Mouse (Mus musculus): Measurements from ENCODE around the gene Dnah3. TPM values are rescaled to one million over a fixed set of nuclear protein-coding genes. Genes with fewer than 3 reads are reported as not detected.

The Dnah3 gene
- polyA plus RNA-seq, 1 experiment from 2014 or later = 0.27 TPM

DNA sequence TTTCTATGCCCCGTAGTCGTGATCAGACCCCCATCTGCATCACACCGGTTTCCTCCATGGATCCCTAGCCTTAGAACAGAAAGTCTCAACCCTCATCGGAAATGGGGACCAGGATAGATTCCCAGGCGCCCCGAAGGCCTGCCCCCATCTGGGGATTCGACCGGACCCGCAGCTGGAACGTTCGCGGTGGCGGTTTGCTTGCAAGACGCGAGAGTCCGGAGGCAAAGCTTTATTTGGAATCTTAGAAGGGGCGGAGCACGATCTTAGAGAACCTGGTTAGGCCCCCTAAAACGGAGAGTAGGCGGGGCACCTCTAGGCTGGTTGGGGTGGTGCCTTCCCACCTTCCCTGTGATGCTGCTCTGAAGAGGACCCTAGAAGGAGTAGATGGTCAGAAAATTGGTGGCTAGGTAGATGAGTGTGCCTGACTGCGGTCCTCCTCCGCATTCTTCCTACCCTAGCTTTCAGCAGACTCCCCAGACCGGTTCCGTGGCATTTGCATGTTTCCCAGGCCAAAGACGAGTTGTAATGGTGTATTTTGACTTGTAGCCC lies 8.0 kb upstream of the Dnah3 start:
- Histone ChIP-seq H3K4me2 (peak overlapping the region; percentile 75), H3K36me3 (ENCODE audit: poor library complexity, severe bottlenecking) (no peaks in the 10 kb centered on the region), H3K4me1 (peaks cover 22% of the 10 kb centered on the region), H3K27me3 (peaks cover 25% of the 10 kb centered on the region), H3K4me3 (peak overlapping the region; percentile 50), H3K27ac (no peak overlapping the region), H3K9me3 (replicated peaks) (no peaks in the 10 kb centered on the region), H3K9ac (peak overlapping the region; percentile 43; the same call in 1 of the 2 replicates)
- 4% methylated on average over 25 of the region's 25 CpGs for WGBS
- ATAC-seq = 0 out of 2 replicates have a peak, but pooled peaks have one; percentile 41

DNA sequence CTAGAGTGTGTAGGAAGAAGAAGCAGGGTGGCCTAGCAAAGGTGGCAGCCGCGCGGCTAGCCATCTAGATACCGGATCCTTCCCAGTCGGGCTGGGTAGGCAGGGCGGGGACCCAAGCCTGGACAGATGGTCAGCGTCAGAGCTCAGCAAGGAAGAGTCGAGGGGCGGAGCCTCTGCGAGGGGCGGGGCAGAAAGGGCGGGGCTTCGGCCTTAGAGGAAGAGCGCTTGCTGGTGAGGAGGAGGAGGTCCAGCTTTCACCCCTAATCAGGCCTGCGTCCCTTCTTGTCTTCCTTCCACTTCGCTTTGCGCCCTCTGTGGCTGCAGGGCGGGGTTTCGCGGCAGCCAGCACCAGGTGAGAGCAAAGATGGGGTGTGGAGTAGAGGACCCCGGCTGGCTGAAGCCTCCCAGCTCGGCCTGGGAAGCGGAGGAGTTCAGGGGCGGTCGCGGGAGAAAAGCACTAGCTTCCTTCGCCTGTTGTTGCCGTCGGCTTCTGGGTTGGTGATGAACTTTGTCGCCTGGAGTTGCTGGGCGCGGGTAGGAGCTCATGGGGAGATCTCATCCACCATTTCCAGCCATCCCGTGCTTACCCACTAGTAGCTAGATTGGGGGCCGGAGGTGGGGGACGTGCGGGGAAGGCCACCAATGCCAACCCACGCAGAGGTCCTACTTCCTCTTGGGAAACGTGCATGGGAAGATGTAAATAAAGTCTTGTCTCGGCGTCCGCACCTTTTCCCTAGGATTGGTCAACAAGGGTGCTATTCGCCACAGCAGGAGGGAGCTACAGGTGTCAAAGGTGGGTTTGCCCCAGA lies 7.3 kb upstream of the Dnah3 start, which contains the start of gene Tmem159:
Gene Tmem159, plus strand, starts transcription at position 190 of the 809 bp plus-strand sequence.
- Histone ChIP-seq H3K4me3 (peak within 1 kb of the TSS; percentile 50), H3K27me3 (peaks cover 25% of the 10 kb centered on the region)

DNA sequence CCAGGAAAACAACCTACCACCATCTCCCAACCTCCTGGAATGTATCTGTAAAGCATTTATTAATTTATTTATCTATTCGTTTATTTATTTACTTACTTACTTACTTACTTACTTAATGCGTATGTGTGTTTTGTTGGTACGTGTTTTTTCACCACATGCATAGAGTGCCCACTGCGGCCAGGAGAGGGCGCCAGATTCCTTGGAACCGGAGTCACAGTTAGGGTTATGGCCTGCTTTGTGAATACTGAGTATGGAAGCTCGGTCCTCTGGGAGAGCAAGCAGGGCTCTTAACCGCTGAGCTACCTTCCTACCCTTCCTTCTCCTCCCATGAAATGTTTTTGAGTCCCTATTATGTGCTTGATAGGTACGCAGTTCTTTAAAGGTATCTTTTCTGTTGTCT lies 3.3 kb upstream of the Dnah3 start:
- H3K27ac ChIP-seq = no peak overlapping the region
- no peaks in the 10 kb centered on the region for H3K9me3 ChIP-seq (replicated peaks)
- H3K27me3 ChIP-seq = peaks cover 25% of the 10 kb centered on the region
- H3K4me1 ChIP-seq = peaks cover 16% of the 10 kb centered on the region
- no peak overlapping the region for H3K4me2 ChIP-seq
- no peak for ATAC-seq
- no peak overlapping the region for H3K4me3 ChIP-seq
- no peaks in the 10 kb centered on the region for H3K36me3 ChIP-seq (ENCODE audit: poor library complexity, severe bottlenecking)
- 24% methylated on average over 9 of the region's 9 CpGs for WGBS
- H3K9ac ChIP-seq = no peak overlapping the region

More for the DNA sequence above, 7.3 kb upstream of the Dnah3 start, which contains the start of gene Tmem159:
- peaks cover 22% of the 10 kb centered on the region for H3K4me1 ChIP-seq
- H3K27ac ChIP-seq = no peak within 1 kb of the TSS
- peak within 1 kb of the TSS; percentile 75 for H3K4me2 ChIP-seq
- H3K9me3 ChIP-seq (replicated peaks) = no peaks in the 10 kb centered on the region
- peak; percentile 79 for ATAC-seq
- under 1% methylated on average over 42 of the region's 42 CpGs for WGBS
- H3K36me3 ChIP-seq (ENCODE audit: poor library complexity, severe bottlenecking) = no peaks in the 10 kb centered on the region
- peak within 1 kb of the TSS; percentile 61 for H3K9ac ChIP-seq

DNA sequence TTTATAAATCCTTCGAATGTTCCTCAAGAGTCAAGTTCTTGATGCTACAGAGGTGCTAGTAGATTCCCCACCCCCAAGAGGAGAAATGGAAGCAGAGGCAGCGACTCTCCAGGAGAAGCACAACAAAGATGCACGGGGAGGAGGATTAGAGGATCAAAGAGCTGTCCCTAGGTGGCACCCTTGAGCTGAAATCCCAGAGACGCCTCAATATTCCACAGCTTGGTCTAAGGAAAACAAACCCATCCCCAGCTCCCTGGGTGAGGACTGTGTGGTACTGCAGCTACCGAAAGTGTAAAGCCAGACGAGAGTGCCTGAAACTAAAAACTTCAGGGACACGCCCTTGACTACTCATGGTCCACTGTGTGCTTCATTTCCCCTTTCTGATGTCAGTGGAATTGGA lies 2.8 kb upstream of the Dnah3 start:
- Histone ChIP-seq H3K4me2 (no peak overlapping the region), H3K4me3 (no peak overlapping the region), H3K4me1 (peaks cover 10% of the 10 kb centered on the region), H3K9ac (no peak overlapping the region), H3K36me3 (ENCODE audit: poor library complexity, severe bottlenecking) (no peaks in the 10 kb centered on the region), H3K9me3 (replicated peaks) (no peaks in the 10 kb centered on the region), H3K27ac (no peak overlapping the region), H3K27me3 (peaks cover 19% of the 10 kb centered on the region)
- ATAC-seq = peak; percentile 78
- WGBS = 12% methylated on average over 7 of the region's 7 CpGs

DNA sequence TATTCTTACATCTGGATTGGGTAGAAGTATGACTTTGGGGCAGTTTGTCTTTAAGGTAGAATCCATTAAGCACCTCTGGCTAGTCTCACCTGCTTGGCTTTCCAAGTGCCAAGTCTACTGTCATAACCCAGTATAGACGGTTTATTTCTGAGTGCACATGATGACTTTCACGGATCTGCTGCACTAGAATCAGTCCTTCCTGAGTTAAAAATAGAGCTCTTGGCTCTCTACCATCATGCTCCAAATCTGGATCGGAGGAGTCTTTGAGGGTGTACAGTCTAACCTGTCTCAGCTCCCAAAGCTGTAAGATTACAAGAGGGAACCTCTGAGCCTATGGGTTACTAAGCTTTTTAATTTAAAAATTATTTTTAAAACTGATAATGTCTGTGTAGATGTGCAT lies 864 bp downstream of the Dnah3 start:
- Histone ChIP-seq H3K4me1 (no peaks in the 10 kb centered on the region), H3K4me3 (no peak overlapping the region), H3K4me2 (no peak overlapping the region), H3K27me3 (0 out of 2 replicates have a peak, but pooled peaks cover 2% of the 10 kb centered on the region), H3K27ac (no peak overlapping the region), H3K9me3 (replicated peaks) (no peaks in the 10 kb centered on the region), H3K9ac (no peak overlapping the region), H3K36me3 (ENCODE audit: poor library complexity, severe bottlenecking) (no peaks in the 10 kb centered on the region)
- ATAC-seq = no peak
- 93% methylated on average over 3 of the region's 3 CpGs for WGBS

DNA sequence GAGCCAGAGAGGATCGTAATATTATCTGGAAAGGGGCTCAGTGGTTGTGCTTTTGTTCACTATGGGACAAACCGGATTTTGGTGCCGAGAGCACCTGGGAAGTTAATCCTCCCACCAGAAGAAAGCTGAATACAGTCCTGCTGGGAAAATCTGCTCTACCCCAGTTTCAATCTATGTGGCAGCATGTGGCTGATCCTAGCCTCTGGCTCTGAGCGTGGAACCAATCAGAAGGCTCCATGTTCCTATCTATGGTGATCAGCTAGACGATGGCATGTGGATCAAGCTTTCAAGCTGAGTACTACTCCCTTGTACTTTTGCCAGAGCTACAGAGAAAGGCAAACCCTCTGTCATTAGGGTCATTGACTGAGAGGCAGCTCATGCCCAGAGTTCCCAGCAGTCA lies 2.0 kb downstream of the Dnah3 start:
- Histone ChIP-seq H3K27me3 (0 out of 2 replicates have a peak, but pooled peaks cover 2% of the 10 kb centered on the region), H3K9me3 (replicated peaks) (no peaks in the 10 kb centered on the region), H3K9ac (no peak overlapping the region), H3K36me3 (ENCODE audit: poor library complexity, severe bottlenecking) (no peaks in the 10 kb centered on the region), H3K27ac (no peak overlapping the region), H3K4me1 (no peaks in the 10 kb centered on the region), H3K4me2 (no peak overlapping the region), H3K4me3 (no peak overlapping the region)
- ATAC-seq = no peak
- 7% methylated on average over 5 of the region's 5 CpGs for WGBS

DNA sequence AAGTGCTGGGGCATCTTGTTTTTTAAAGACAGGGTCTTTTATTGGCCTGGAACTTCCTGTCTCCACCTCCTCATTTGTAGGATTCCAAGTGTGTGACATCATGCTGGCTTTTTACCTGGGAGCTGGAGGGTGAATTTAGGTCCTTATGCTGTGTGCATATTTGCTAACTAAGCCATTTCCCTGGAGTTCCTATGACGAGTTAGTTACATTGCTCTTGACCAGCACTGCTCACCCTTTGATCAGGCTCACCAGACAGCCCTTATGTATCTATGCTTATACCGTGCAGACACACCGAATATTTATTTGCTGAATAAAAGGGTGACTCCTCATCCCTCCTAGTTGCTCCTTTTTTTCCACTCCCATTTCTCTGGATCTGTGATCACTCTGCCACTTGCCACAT lies 14.9 kb downstream of the Dnah3 start:
- Histone ChIP-seq H3K9ac (no peak overlapping the region), H3K4me3 (no peak overlapping the region), H3K27me3 (no peaks in the 10 kb centered on the region), H3K27ac (no peak overlapping the region), H3K9me3 (replicated peaks) (no peaks in the 10 kb centered on the region), H3K36me3 (ENCODE audit: poor library complexity, severe bottlenecking) (no peaks in the 10 kb centered on the region), H3K4me1 (no peaks in the 10 kb centered on the region), H3K4me2 (no peak overlapping the region)
- 82% methylated on average over 3 of the region's 3 CpGs for WGBS
- no peak for ATAC-seq

DNA sequence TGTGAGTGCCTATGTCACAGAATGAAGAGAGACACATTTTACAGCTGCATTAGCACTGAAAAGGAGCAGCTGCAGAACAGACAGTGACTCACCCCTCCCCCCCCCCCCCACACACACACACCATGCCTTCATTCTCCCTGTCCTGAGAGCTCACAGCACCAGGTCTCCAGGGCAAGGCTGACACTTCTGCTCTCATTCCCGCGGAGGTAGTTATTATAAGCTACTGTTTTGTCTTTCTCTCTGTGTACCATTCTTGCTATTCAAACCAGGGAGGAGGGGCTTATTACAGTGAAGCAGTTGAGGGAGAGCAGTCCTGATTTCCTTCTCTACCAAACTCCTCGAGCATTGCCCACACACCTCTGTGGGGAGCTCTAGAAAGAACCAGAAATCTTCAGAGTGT lies 25.9 kb downstream of the Dnah3 start:
- Histone ChIP-seq H3K4me2 (no peak overlapping the region), H3K9me3 (replicated peaks) (no peaks in the 10 kb centered on the region), H3K4me1 (peaks cover 6% of the 10 kb centered on the region; the same call in 1 of the 2 replicates), H3K4me3 (no peak overlapping the region), H3K9ac (no peak overlapping the region), H3K27ac (no peak overlapping the region), H3K36me3 (ENCODE audit: poor library complexity, severe bottlenecking) (no peaks in the 10 kb centered on the region), H3K27me3 (no peaks in the 10 kb centered on the region)
- ATAC-seq = peak; percentile 43
- WGBS = 31% methylated on average over 3 of the region's 3 CpGs

DNA sequence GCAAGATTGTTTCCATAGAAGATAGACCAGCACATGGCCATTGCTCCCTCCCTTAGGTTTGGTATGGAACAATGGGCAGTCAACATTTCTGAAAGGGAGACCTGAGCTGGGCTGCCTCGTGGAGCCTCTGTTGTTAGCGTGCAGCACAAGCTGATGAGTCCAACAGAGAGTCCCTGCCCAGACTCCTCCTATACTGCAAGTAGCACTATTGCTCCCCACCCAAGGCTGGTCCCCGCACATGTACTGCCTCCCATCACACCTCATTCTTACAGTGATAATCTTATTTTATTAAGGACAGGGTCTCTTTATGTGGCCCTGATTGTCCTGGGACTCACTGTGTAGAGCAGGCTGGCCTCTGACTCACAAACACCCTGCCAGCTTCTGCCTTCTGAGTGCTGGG lies 27.0 kb downstream of the Dnah3 start:
- no peaks in the 10 kb centered on the region for H3K27me3 ChIP-seq
- WGBS = 83% methylated on average over 3 of the region's 3 CpGs
- H3K27ac ChIP-seq = no peak overlapping the region
- H3K36me3 ChIP-seq (ENCODE audit: poor library complexity, severe bottlenecking) = no peaks in the 10 kb centered on the region
- H3K9ac ChIP-seq = no peak overlapping the region
- no peak for ATAC-seq
- H3K4me1 ChIP-seq = peaks cover 6% of the 10 kb centered on the region; the same call in 1 of the 2 replicates
- H3K4me2 ChIP-seq = no peak overlapping the region
- H3K4me3 ChIP-seq = no peak overlapping the region
- H3K9me3 ChIP-seq (replicated peaks) = no peaks in the 10 kb centered on the region

DNA sequence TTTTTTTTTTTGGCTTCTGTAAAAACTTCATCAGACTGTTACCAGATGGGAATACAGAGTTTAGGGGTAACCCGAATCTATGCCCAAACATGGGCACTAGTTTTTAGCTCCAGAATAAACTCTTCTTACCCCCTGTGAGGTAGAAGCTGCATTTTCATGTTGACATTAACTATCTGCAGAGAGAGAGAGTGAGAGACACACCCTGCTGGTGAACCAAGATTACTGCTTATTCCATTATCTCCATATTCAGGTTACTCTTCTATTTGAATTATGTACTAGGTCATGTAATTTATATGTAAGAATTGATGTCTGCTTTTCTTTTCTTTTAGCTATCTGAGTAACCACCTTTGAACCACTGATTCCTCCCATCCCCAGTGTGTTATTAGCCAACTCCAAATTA lies 31.0 kb downstream of the Dnah3 start:
- no peaks in the 10 kb centered on the region for H3K36me3 ChIP-seq (ENCODE audit: poor library complexity, severe bottlenecking)
- ATAC-seq = no peak
- no peaks in the 10 kb centered on the region for H3K27me3 ChIP-seq
- H3K9ac ChIP-seq = no peak overlapping the region
- no peak overlapping the region for H3K27ac ChIP-seq
- H3K4me1 ChIP-seq = peaks cover 3% of the 10 kb centered on the region; the same call in 1 of the 2 replicates
- 87% methylated on average over 1 of the region's 1 CpGs for WGBS
- no peak overlapping the region for H3K4me2 ChIP-seq
- no peak overlapping the region for H3K4me3 ChIP-seq
- no peaks in the 10 kb centered on the region for H3K9me3 ChIP-seq (replicated peaks)

DNA sequence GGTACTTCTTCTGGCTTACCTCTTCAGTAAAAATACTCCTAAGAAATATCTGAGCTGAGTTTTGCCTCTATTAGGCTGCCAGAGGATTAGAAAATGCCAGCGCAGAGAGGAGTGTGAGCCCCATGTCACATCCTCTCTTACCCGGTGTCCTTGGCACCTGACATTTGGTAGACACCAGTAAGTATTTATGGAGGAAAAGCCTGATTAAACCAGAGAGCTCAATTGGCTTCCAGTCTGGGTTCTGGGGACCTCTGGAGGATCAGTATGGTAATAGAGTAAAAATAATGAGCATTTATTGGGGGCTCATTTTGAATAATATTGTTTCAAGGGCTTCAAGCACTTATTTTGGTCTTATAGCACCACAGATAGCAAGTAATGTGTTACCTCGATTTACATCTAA lies 39.6 kb downstream of the Dnah3 start:
- no peaks in the 10 kb centered on the region for H3K4me1 ChIP-seq
- ATAC-seq = no peak
- no peak overlapping the region for H3K4me2 ChIP-seq
- no peaks in the 10 kb centered on the region for H3K36me3 ChIP-seq (ENCODE audit: poor library complexity, severe bottlenecking)
- no peak overlapping the region for H3K4me3 ChIP-seq
- H3K9ac ChIP-seq = no peak overlapping the region
- H3K9me3 ChIP-seq (replicated peaks) = no peaks in the 10 kb centered on the region
- WGBS = 87% methylated on average over 3 of the region's 3 CpGs
- no peaks in the 10 kb centered on the region for H3K27me3 ChIP-seq
- no peak overlapping the region for H3K27ac ChIP-seq

DNA sequence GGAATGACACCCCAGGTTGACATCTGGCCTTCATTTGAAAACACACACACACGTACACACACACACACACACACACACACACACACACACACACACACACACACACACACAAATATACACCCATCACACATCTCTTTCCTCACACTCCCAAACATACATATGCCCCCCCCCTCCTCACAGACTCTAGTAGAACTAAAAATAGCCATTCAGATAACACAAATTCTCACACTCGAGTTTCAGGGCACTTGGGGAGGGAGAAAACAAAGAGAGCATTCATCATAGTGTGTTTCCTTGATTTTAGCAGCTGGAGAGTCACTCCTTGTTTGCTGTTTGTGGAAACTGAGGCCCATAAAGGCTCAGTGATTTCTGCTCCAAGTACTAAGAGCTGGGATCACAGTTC lies 41.1 kb downstream of the Dnah3 start:
- no peaks in the 10 kb centered on the region for H3K9me3 ChIP-seq (replicated peaks)
- H3K36me3 ChIP-seq (ENCODE audit: poor library complexity, severe bottlenecking) = no peaks in the 10 kb centered on the region
- no peak overlapping the region for H3K27ac ChIP-seq
- ATAC-seq = no peak
- H3K4me1 ChIP-seq = no peaks in the 10 kb centered on the region
- H3K27me3 ChIP-seq = no peaks in the 10 kb centered on the region
- no peak overlapping the region for H3K9ac ChIP-seq
- no peak overlapping the region for H3K4me3 ChIP-seq
- 62% methylated on average over 2 of the region's 2 CpGs for WGBS
- no peak overlapping the region for H3K4me2 ChIP-seq

Measured in forebrain, embryonic 13.5 days (tissue).